Mouse (Mus musculus) cortical plate, adult 2 months (tissue): ENCODE measurements at regions not wholly inside any gene's neighbourhood (a gene's known extent, or its start where the extent isn't known, plus 50 kb on each side); places are given as distances from the start of the nearest gene placed in this dataset.

Experiments used
- CTCF ChIP-seq: fragments of 200-500 bp; IDR thresholded peaks from 2 replicates; pipeline ENCODE4 v1.5.1; 2011; ENCODE audit warnings: mild to moderate bottlenecking, control low read depth, low read length; ENCODE audit not compliant: insufficient read depth; ENCODE audit errors: extremely low read depth
- POLR2A ChIP-seq: fragments of 200-500 bp; IDR thresholded peaks from 2 replicates; pipeline ENCODE4 v1.6.1; 2011; ENCODE audit warnings: mild to moderate bottlenecking, low read length, control low read depth; ENCODE audit not compliant: insufficient read depth; ENCODE audit errors: extremely low read depth

- no peak for TF ChIP-seq POLR2A
- no peak for TF ChIP-seq CTCF
These were observed 66.4 kb upstream of the Arhgap32 start for GRCm38 (mm10) chr9:32049546-32049945.
